Mouse (Mus musculus) heart, adult 8-10 months (tissue): ENCODE data around the gene Cacna1g. TPM values are rescaled to one million over a fixed set of nuclear protein-coding genes. Genes with fewer than 3 reads are reported as not detected.

Experiments
- DNase-seq: peaks from one replicate; pipeline ENCODE4 v3.0.0; 2022; ENCODE audit warnings: low spot score
- total RNA-seq, 4 experiments: library from RNA; stranded (reverse); gene quantifications; 2 replicates each; pipeline ENCODE4 v1.2.4; 2022

Cacna1g gene
- total RNA-seq, 4 experiments from 2014 or later: 6.7 to 14.6 (median 12.5) TPM

- DNase-seq: no peak
Measured at GRCm38 (mm10) chr11:94362101-94362500, 111.9 kb downstream of the Cacna1g start.

- no peak for DNase-seq
Measured at GRCm38 (mm10) chr11:94361166-94361870, 112.7 kb downstream of the Cacna1g start.

GRCm38 (mm10) chr11:94359168-94359567, 114.8 kb downstream of the Cacna1g start:
- DNase-seq: no peak

Other genes with a start within 250 kb of the Cacna1g start
- gene Wfikkn2, start 228.2 kb downstream of the Cacna1g start, total RNA-seq: 1 to 10 TPM; 6.8 to 8.1 (median 7.5) TPM
- under 1 TPM in 1 of 4 experiments, not detected in 3; 0.40 TPM for gene Gm21885, start 192.3 kb downstream of the Cacna1g start, total RNA-seq
- 10 to 100 TPM; 25.6 to 34.4 (median 31.3) TPM for gene Luc7l3, start 152.2 kb downstream of the Cacna1g start, total RNA-seq
- gene Ankrd40, start 146.2 kb downstream of the Cacna1g start, total RNA-seq: 100 to 1,000 TPM; 255 to 327 (median 301) TPM
- 1 to 10 TPM in 3 of 4 experiments, under 1 TPM in 1; 0.91 to 2.3 (median 1.7) TPM for gene Abcc3, start 81.2 kb downstream of the Cacna1g start, total RNA-seq
- under 1 TPM; 0.09 to 0.63 (median 0.40) TPM for gene Spata20, start 12.0 kb upstream of the Cacna1g start, total RNA-seq
- 10 to 100 TPM; 21.3 to 28.5 (median 25.1) TPM for gene Epn3, start 25.8 kb upstream of the Cacna1g start, total RNA-seq
- gene Mycbpap, start 47.5 kb upstream of the Cacna1g start, total RNA-seq: 1 to 10 TPM in 3 of 4 experiments, under 1 TPM in 1; 0.75 to 2.3 (median 1.4) TPM
- gene Rsad1, start 75.1 kb upstream of the Cacna1g start, total RNA-seq: 10 to 100 TPM in 2 of 4 experiments, 1 to 10 TPM in 2; 8.3 to 11.5 (median 10.1) TPM
- gene Chad, start 90.8 kb upstream of the Cacna1g start, total RNA-seq: 1 to 10 TPM in 2 of 4 experiments, under 1 TPM in 2; 0.43 to 2.4 (median 0.86) TPM
- gene Acsf2, start 127.7 kb upstream of the Cacna1g start, total RNA-seq: 10 to 100 TPM; 25.6 to 34.8 (median 30.1) TPM
- gene Lrrc59, start 155.6 kb upstream of the Cacna1g start, total RNA-seq: 10 to 100 TPM; 25.5 to 31.1 (median 28.2) TPM
- 10 to 100 TPM; 59.3 to 66.6 (median 63.0) TPM for gene Mrpl27, start 179.6 kb upstream of the Cacna1g start, total RNA-seq
- under 1 TPM in 1 of 4 experiments, not detected in 3; 0.44 TPM for gene Eme1, start 179.8 kb upstream of the Cacna1g start, total RNA-seq
- 10 to 100 TPM in 1 of 4 experiments, 1 to 10 TPM in 3; 5.4 to 10.1 (median 7.3) TPM for gene Xylt2, start 203.3 kb upstream of the Cacna1g start, total RNA-seq
- gene Gm11541, start 230.3 kb upstream of the Cacna1g start, total RNA-seq: not detected